Mouse (Mus musculus): ENCODE measurements around the gene Bpifb5. TPM values are rescaled to one million over a fixed set of nuclear protein-coding genes. Genes with fewer than 3 reads are reported as not detected.

Bpifb5 gene
- polyA plus RNA-seq, 1 experiment = not detected

DNA sequence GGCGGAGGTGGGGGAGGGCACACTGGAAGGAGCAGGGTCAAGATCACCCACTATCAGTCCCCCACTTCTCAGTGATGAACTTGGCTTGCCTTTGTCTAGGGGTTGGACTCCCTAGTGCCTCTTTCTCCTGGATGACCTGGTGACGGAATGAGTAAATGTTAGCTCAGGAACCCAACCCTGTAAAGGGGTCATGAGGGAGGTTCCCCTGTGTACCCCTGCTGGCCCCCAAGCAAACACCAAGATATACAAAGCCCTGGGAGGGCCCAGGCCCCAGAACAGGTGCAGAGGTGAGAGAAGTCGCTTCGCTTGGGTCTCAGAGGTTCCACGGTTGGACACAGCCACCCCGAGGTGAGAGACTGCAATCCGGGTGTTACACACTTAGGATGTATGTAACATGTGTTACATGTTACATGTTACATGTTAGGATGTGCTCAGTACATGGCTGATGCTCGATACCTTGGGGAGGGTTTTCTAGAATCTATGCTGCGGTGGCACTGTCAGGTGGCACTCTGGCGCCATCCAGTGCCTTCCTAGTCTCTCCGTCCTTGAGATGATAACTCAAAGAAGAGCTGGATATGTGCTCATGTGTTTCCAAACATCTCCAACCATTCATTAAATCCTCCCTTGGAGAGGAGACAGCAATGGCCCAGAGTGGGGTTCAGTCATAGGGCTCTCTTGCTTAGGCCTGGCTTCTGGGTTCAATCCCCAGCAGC is 32.8 kb upstream of the Bpifb5 start, which contains the start of gene Bpifb1:
Gene Bpifb1, plus strand, starts transcription at position 273 of the 713 bp plus-strand sequence.
- TF ChIP-seq CTCF (IDR thresholded peaks at IDR 0.05; ENCODE audit: extremely low read depth, insufficient read length, insufficient replicate concordance, low read depth, low read length) = no peak
- no peak for TF ChIP-seq POLR2A (IDR thresholded peaks at IDR 0.05; ENCODE audit: low read depth, low read length)
- Histone ChIP-seq H3K27ac (ENCODE audit: insufficient read depth, low read depth, low read length) (no peak within 1 kb of the TSS), H3K36me3 (ENCODE audit: control insufficient read depth, insufficient read depth, low read length) (no peaks in the 10 kb centered on the region), H3K4me1 (ENCODE audit: control insufficient read depth, insufficient read depth, insufficient read length, low read length) (no peaks in the 10 kb centered on the region), H3K4me3 (ENCODE audit: low read depth, low read length) (no peak within 1 kb of the TSS), H3K27me3 (ENCODE audit: control insufficient read depth, insufficient read depth, low read length) (no peaks in the 10 kb centered on the region)
- 76% methylated on average over 11 of the region's 11 CpGs for WGBS

DNA sequence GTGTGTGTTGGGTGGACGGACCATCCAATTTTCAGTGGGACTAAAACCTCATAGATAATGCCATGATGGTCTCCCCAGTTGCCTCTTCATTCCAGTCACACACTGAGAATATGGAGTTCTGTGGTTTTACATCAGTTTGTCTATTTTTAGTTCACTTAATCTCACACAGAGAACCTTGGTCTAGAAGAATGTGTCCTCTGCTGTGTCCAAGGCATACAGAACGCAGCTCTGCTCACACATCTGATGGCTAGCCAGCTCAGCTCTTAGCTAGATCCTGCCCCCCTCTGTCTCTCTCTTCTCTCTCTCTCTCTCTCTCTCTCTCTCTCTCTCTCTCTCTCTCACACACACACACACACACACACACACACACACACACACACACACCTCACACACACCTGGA is 31.4 kb upstream of the Bpifb5 start:
- 44% methylated on average over 2 of the region's 2 CpGs for WGBS
- TF ChIP-seq CTCF (IDR thresholded peaks at IDR 0.05; ENCODE audit: extremely low read depth, insufficient read length, insufficient replicate concordance, low read depth, low read length) (no peak), POLR2A (IDR thresholded peaks at IDR 0.05; ENCODE audit: low read depth, low read length) (no peak)
- no peaks in the 10 kb centered on the region for H3K36me3 ChIP-seq (ENCODE audit: control insufficient read depth, insufficient read depth, low read length)
- H3K27ac ChIP-seq (ENCODE audit: insufficient read depth, low read depth, low read length) = no peak overlapping the region
- H3K4me1 ChIP-seq (ENCODE audit: control insufficient read depth, insufficient read depth, insufficient read length, low read length) = no peaks in the 10 kb centered on the region
- H3K4me3 ChIP-seq (ENCODE audit: low read depth, low read length) = no peak overlapping the region
- H3K27me3 ChIP-seq (ENCODE audit: control insufficient read depth, insufficient read depth, low read length) = no peaks in the 10 kb centered on the region

DNA sequence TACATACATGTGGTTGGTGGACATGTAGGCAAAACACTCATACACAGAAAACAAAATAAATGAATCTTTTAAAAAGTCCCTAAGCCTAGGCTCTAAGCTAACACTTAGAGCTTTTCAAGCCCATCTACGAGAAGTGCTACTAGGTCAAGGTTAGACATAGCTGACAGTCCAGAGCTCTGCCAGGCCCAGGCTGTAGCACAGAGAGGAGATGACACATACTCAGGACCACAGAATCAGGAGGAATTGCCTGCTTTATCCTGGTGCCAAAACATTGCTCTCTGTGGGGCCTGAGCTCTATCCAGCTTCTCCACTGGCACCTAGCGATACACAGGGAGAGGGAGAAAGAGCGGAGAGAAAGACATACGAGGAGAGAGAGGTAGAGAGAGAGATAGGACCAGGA is 30.5 kb upstream of the Bpifb5 start:
- Histone ChIP-seq H3K27ac (ENCODE audit: insufficient read depth, low read depth, low read length) (no peak overlapping the region), H3K27me3 (ENCODE audit: control insufficient read depth, insufficient read depth, low read length) (no peaks in the 10 kb centered on the region), H3K4me3 (ENCODE audit: low read depth, low read length) (no peak overlapping the region), H3K4me1 (ENCODE audit: control insufficient read depth, insufficient read depth, insufficient read length, low read length) (no peaks in the 10 kb centered on the region), H3K36me3 (ENCODE audit: control insufficient read depth, insufficient read depth, low read length) (no peaks in the 10 kb centered on the region)
- TF ChIP-seq POLR2A (IDR thresholded peaks at IDR 0.05; ENCODE audit: low read depth, low read length) (no peak), CTCF (IDR thresholded peaks at IDR 0.05; ENCODE audit: extremely low read depth, insufficient read length, insufficient replicate concordance, low read depth, low read length) (no peak)
- 86% methylated on average over 4 of the region's 4 CpGs for WGBS

DNA sequence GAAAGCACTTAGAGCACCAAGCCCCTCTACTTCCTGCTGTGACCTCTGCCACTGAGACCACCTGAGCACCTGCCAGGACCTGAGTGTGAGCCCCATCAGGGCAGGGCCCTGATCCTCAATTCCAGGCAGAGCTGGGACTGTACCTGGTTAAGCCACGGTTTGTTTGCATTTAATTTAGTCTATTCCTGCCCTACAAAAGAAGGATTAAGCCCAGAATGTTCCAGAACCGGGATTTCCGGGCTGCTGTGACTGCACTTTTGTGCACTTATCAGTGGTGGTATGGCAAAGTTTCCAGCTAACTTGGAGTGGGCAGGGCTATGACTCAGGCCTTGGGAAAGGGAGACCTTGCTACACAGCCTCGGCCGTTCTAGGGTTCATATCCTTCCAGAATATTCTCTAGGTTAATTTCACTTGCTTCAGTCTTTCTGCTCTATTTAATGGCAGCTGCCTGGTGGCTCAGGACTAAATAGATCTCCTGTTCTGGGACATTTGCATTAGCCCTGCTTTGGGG is 29.5 kb upstream of the Bpifb5 start:
- no peaks in the 10 kb centered on the region for H3K36me3 ChIP-seq (ENCODE audit: control insufficient read depth, insufficient read depth, low read length)
- WGBS = 40% methylated on average over 5 of the region's 5 CpGs
- no peak overlapping the region for H3K27ac ChIP-seq (ENCODE audit: insufficient read depth, low read depth, low read length)
- no peaks in the 10 kb centered on the region for H3K27me3 ChIP-seq (ENCODE audit: control insufficient read depth, insufficient read depth, low read length)
- H3K4me3 ChIP-seq (ENCODE audit: low read depth, low read length) = no peak overlapping the region
- H3K4me1 ChIP-seq (ENCODE audit: control insufficient read depth, insufficient read depth, insufficient read length, low read length) = no peaks in the 10 kb centered on the region
- TF ChIP-seq CTCF (IDR thresholded peaks at IDR 0.05; ENCODE audit: extremely low read depth, insufficient read length, insufficient replicate concordance, low read depth, low read length) (no peak), POLR2A (IDR thresholded peaks at IDR 0.05; ENCODE audit: low read depth, low read length) (no peak)

DNA sequence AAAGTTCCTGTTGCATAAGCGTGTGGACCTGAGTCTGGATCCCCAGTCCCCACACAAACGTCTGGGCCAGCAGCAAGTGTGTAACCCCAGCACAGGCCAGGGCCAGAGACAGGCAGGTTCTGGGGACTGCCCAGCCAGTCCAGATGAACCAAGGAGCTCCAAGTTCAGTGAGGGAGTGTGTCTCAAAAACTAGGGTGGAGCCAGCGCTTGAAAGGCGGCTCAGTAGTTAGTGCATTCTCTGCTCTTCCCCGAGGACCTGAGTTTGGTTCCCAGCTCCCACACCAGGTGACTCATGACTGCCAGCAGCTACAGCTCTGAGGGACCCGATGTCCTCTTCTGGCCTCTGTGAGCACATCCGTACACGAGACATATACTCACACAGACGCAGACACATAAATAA is 26.5 kb upstream of the Bpifb5 start:
- no peaks in the 10 kb centered on the region for H3K4me1 ChIP-seq (ENCODE audit: control insufficient read depth, insufficient read depth, insufficient read length, low read length)
- no peaks in the 10 kb centered on the region for H3K36me3 ChIP-seq (ENCODE audit: control insufficient read depth, insufficient read depth, low read length)
- TF ChIP-seq POLR2A (IDR thresholded peaks at IDR 0.05; ENCODE audit: low read depth, low read length) = no peak
- no peak for TF ChIP-seq CTCF (IDR thresholded peaks at IDR 0.05; ENCODE audit: extremely low read depth, insufficient read length, insufficient replicate concordance, low read depth, low read length)
- H3K27me3 ChIP-seq (ENCODE audit: control insufficient read depth, insufficient read depth, low read length) = no peaks in the 10 kb centered on the region
- no peak overlapping the region for H3K4me3 ChIP-seq (ENCODE audit: low read depth, low read length)
- WGBS = 85% methylated on average over 9 of the region's 9 CpGs
- H3K27ac ChIP-seq (ENCODE audit: insufficient read depth, low read depth, low read length) = no peak overlapping the region

DNA sequence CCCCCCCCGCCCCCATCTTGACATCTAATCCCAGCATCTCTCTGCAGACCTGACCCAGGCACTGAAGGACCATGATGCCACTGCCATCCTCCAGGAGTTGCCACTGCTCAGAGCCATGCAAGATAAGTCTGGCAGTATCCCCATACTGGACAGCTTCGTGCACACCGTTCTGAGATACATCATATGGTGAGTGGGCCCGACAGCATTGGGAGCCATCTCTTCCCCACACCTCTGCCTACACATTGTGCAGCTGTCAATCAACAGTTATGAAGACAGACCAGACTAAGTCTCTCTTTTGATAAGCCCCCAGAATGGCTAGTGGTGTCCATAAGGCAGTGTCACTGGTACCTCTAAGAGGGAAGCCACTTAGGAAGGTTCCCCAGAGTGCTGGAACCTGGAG is 18.9 kb upstream of the Bpifb5 start:
- WGBS = 86% methylated on average over 4 of the region's 4 CpGs
- no peak for TF ChIP-seq POLR2A (IDR thresholded peaks at IDR 0.05; ENCODE audit: low read depth, low read length)
- no peak for TF ChIP-seq CTCF (IDR thresholded peaks at IDR 0.05; ENCODE audit: extremely low read depth, insufficient read length, insufficient replicate concordance, low read depth, low read length)
- no peak overlapping the region for H3K4me3 ChIP-seq (ENCODE audit: low read depth, low read length)
- H3K27ac ChIP-seq (ENCODE audit: insufficient read depth, low read depth, low read length) = no peak overlapping the region
- no peaks in the 10 kb centered on the region for H3K36me3 ChIP-seq (ENCODE audit: control insufficient read depth, insufficient read depth, low read length)
- no peaks in the 10 kb centered on the region for H3K27me3 ChIP-seq (ENCODE audit: control insufficient read depth, insufficient read depth, low read length)
- H3K4me1 ChIP-seq (ENCODE audit: control insufficient read depth, insufficient read depth, insufficient read length, low read length) = no peaks in the 10 kb centered on the region

DNA sequence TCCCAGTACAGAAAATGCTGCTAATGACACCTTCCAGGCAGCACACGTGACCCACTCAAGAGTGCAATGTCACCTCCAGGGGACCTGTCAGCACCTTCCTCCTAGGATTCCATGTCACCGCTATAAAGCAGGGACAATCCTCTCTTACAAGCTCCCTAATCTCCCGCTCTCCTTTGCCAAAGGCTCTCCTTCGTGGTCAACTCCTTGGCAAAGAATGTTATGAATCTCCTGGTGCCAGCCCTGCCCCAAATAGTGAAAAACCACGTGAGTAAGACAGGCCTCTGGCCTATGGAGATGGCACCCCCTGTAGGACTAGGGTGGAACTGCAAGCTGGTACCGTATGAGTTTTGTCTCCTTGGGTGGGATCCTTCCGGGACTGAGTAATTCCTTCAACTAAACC is 16.6 kb upstream of the Bpifb5 start:
- Histone ChIP-seq H3K4me3 (ENCODE audit: low read depth, low read length) (no peak overlapping the region), H3K4me1 (ENCODE audit: control insufficient read depth, insufficient read depth, insufficient read length, low read length) (no peaks in the 10 kb centered on the region), H3K27me3 (ENCODE audit: control insufficient read depth, insufficient read depth, low read length) (no peaks in the 10 kb centered on the region), H3K27ac (ENCODE audit: insufficient read depth, low read depth, low read length) (no peak overlapping the region), H3K36me3 (ENCODE audit: control insufficient read depth, insufficient read depth, low read length) (no peaks in the 10 kb centered on the region)
- WGBS = 55% methylated on average over 7 of the region's 7 CpGs
- peak; percentile 54; the same call in 1 of the 2 replicates for TF ChIP-seq CTCF (IDR thresholded peaks at IDR 0.05; ENCODE audit: extremely low read depth, insufficient read length, insufficient replicate concordance, low read depth, low read length)
- no peak for TF ChIP-seq POLR2A (IDR thresholded peaks at IDR 0.05; ENCODE audit: low read depth, low read length)

All from small intestine, adult 2 months (tissue).